Mouse (Mus musculus) MEL-GATA-1-ER (cell line): ENCODE data around the gene Dgki.

Source experiments
- DNase-seq: peaks from one replicate; pipeline ENCODE4 v3.0.0-alpha.2; 2012; ENCODE audit warnings: low read depth; ENCODE audit errors: extremely low read depth

Gene Dgki

DNA sequence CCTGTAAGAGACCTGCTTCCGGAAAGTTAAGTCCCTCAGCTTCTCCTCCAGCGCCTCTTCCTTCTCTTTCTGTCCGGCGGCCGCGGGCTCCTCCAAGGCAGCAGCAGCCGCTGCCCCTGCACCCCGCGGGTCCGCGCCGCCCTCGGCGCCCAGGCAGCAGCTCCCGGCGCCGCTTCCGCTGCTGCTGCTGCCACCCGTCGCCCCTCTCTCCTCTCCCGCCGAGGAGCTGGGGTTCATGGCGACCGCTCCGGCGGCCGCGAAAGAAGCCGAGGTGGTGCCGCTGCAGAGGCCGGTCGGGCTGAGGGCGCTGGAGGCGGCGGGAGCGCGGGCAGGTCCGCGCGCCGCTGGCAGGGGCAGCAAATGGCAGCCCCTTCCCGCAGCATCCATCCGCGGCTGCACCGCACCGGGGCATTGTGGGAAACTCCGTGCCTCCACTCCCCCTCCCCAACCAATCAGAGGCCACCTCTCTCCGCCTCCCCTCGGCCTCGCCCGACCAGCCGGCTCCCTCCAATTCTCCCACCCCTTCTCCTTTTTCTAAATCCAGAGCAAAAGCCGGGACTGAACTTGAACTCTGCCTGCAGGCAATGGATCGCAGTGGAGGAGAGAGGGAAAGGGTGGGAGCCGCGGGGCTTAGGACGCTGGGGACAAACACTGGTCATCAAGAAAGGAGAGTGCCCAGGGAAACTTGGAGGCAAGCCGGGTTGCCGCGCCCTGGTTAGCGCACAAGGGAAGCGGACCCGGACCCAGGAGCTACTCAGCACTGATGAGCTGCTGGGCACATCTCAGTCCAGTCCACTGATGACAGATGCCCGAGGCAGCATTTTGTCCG, at the start of gene Dgki:
Gene Dgki, minus strand, starts transcription at position 623 of the 829 bp plus-strand sequence.
- no peak for DNase-seq

DNA sequence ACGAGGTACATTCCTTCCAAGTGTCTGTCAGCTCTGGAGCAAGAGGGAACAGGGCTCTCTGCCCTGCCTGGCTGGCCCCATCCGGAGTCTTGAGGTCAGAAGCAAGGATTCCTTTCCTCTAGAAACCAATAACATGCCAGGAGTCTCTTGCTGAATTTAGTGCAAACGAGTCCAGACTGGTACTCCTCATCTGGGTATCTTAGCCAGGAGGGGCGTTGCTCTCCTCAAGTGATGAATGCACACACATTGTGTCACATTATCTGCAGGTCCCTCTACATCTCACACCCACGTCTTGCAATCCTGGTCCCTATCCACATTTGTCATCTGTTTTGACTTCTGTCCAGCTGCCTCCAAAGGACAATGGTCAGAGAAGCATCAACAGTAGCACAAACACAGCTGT, 47.6 kb upstream of the Dgki start:
- no peak for DNase-seq

- DNase-seq = no peak
These were observed 38.1 kb upstream of the Dgki start for GRCm38 (mm10) chr6:37338055-37338454.

- DNase-seq = no peak
These were observed 36.9 kb upstream of the Dgki start for GRCm38 (mm10) chr6:37336831-37337260.

- DNase-seq = no peak
These were observed 36.4 kb upstream of the Dgki start for GRCm38 (mm10) chr6:37336381-37336780.

DNA sequence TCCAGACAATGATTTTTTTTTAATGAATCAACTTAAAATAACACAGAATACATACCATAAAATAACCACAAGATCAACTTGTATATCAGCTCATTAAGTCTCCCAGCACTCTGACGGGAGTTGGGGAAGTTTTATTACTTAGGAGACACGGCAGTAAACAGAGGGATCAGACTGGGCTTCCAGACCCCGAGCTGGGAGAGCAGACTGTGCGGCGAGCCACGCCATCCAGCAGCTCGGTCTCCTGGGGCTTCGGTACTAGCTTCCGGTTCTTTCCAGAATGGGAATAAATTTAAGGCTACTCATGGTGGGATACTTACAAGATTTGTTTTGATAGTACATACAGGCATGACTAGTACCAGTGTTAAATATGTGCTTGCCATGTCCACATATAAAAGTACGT, 32.9 kb upstream of the Dgki start:
- DNase-seq = no peak

DNA sequence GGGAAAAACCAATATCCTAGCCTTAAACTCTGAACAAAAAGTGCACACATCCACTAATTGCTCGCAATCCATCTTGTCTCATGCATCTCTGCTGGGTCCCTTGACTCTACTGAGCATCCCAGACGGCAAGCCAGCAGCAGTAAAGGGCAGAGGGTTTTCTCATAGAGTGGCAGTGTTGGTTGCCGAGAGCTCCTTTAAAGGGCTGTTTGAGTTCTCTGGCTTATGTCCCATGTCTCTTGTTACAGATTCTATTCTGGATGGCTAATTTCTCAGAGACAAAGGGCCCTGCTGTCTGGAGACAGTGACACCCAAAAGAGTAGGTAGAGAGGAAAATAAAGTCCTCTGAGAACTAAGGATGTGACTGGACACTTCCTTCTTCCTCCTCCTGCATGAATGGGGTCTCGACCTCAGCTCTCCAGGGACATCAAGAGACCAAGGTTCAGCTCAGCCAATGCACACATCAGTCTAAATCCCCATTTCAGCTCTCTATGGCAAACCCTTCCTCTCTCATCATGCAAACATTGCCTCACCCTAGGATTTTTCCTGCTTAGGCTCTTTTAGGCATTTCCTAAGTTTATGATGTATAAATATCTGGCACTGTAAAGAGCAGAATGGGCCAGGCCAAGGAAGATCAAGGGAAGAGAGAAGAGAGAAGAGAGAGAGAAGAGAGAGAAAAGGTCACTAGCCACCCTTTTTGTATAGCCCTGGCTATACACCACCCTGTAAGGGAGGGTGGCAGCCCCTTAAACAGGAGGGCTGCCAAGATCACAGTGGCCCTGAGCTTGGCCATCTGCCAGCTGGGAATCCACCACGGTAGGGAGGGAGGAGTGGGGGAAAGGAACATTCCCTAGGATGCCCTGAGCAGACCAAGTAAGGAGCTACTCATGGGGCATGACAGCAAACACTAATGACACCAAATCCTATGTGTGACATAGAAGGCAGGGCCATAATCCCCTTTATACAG, 30.2 kb upstream of the Dgki start:
- DNase-seq = no peak

DNA sequence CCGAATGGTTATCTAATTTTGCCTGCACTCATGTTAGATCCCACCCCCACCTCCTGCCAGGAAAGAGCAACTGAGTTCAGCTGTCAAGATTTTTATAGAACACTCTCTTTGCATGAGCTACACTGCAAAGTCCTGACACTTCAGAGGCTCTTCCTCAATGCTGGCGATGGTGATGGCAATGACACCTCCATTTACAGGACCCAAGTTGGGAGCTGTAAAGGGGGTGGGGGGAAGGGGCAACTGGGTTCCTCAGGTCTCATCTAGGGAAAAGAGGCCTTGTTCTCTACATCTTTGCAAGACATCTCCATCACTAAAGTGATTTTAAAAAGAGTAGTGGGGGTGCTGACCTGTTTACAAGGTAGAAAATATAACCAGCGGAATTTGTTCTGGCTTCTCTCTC, 29.4 kb upstream of the Dgki start:
- no peak for DNase-seq

- DNase-seq = no peak
These were observed 28.7 kb upstream of the Dgki start for GRCm38 (mm10) chr6:37328671-37329070.

GRCm38 (mm10) chr6:37327519-37327918, 27.5 kb upstream of the Dgki start:
- no peak for DNase-seq

GRCm38 (mm10) chr6:37326603-37326955, 26.6 kb upstream of the Dgki start:
- DNase-seq = no peak

DNA sequence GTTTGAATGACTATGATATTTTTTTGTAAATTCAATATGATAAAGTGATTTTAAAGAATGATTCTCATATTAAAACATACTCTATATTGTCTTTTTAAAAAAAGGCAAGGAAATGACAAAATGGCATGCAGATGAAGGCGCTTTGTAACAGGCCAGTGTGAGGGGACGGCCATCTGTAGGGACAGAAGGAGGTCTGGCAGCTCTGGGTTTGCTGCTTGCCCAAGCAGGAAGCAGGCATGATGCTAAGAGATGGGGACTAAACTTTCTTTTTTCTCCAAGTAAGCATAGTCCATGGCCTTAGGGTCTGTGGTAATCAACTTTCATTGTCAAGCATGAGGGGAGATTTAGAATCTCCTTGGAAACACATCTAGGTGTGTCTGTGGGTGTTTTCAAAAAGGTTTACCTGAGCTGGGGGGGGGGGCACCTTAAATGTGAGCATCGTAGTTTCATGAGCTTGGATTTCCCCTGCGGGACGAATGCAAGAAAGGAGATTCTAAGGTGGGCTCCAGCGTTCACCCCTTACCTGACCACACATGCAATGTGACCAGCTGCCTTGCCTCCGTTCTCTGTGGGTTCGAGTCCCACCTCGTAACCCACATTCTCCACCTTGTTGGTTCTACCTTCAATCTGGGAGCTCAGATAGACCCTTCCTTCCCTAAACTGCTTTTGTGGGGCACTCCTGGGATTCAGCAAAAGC, 26.1 kb upstream of the Dgki start:
- DNase-seq = no peak

GRCm38 (mm10) chr6:37325076-37325475, 25.1 kb upstream of the Dgki start:
- DNase-seq = no peak

GRCm38 (mm10) chr6:37322641-37323040, 22.7 kb upstream of the Dgki start:
- DNase-seq = no peak

DNA sequence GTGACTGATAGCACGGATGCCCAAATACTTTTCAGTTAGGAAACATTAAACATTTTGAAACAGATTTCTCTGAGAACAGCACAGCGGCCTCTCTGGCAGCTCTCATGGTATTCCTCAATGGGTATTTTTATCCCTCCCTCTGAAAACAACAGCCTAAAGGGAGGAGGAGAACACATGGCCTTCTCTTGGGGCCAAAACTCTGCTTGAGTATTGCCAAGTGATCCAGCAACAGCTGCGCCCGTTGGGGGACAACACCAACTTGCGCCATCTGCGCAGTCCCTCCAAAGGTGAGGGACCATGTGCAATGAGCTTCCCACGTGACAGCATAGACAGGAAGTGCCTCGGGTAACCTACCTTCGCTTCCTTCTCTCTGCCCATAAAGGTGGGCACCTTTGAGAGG, 22.1 kb upstream of the Dgki start:
- DNase-seq = no peak

- no peak for DNase-seq
These were observed 17.9 kb upstream of the Dgki start for GRCm38 (mm10) chr6:37317904-37318303.

- DNase-seq = no peak
These were observed 15.5 kb upstream of the Dgki start for GRCm38 (mm10) chr6:37315440-37315839.

- no peak for DNase-seq
These were observed 10.6 kb upstream of the Dgki start for GRCm38 (mm10) chr6:37310601-37311000.

- DNase-seq = no peak
These were observed 6.6 kb upstream of the Dgki start for GRCm38 (mm10) chr6:37306616-37307015.

- DNase-seq = no peak
These were observed 508 bp upstream of the Dgki start for GRCm38 (mm10) chr6:37300492-37300891.

- DNase-seq = no peak
These were observed 1.0 kb downstream of the Dgki start for GRCm38 (mm10) chr6:37298982-37299381.
